Mouse (Mus musculus): Measurements from ENCODE around the gene Syn3. TPM values are rescaled to one million over a fixed set of nuclear protein-coding genes. Genes with fewer than 3 reads are reported as not detected.

Gene Syn3
- total RNA-seq, 2 experiments from 2014 or later, result 23.0 to 27.5 TPM

GRCm38 (mm10) chr10:86171246-86171645, 327.4 kb downstream of the Syn3 start:
- no peak for DNase-seq (ENCODE audit: low spot score in 2 of 2)

- DNase-seq (ENCODE audit: low spot score in 2 of 2), result no peak
These were observed 330.6 kb downstream of the Syn3 start for GRCm38 (mm10) chr10:86168084-86168483.

GRCm38 (mm10) chr10:86166854-86167268, 331.8 kb downstream of the Syn3 start:
- DNase-seq (ENCODE audit: low spot score in 2 of 2), result no peak

- DNase-seq (ENCODE audit: low spot score in 2 of 2), result no peak
These were observed 334.6 kb downstream of the Syn3 start for GRCm38 (mm10) chr10:86164098-86164497.

- no peak for DNase-seq (ENCODE audit: low spot score in 2 of 2)
These were observed 336.9 kb downstream of the Syn3 start for GRCm38 (mm10) chr10:86161783-86162271.

GRCm38 (mm10) chr10:86158198-86158899, 340.3 kb downstream of the Syn3 start:
- DNase-seq (ENCODE audit: low spot score in 2 of 2), result no peak

GRCm38 (mm10) chr10:86155344-86155743, 343.4 kb downstream of the Syn3 start:
- no peak for DNase-seq (ENCODE audit: low spot score in 2 of 2)

- no peak for DNase-seq (ENCODE audit: low spot score in 2 of 2)
These were observed 345.5 kb downstream of the Syn3 start for GRCm38 (mm10) chr10:86153221-86153620.

GRCm38 (mm10) chr10:86151357-86151756, 347.3 kb downstream of the Syn3 start:
- no peak for DNase-seq (ENCODE audit: low spot score in 2 of 2)

- DNase-seq (ENCODE audit: low spot score in 2 of 2), result no peak
These were observed 348.6 kb downstream of the Syn3 start for GRCm38 (mm10) chr10:86150076-86150475.

- no peak for DNase-seq (ENCODE audit: low spot score in 2 of 2)
These were observed 349.5 kb downstream of the Syn3 start for GRCm38 (mm10) chr10:86149029-86149818.

- no peak for DNase-seq (ENCODE audit: low spot score in 2 of 2)
These were observed 359.5 kb downstream of the Syn3 start for GRCm38 (mm10) chr10:86139061-86139681.

- DNase-seq (ENCODE audit: low spot score in 2 of 2), result no peak
These were observed 361.0 kb downstream of the Syn3 start for GRCm38 (mm10) chr10:86137589-86138173.

- no peak for DNase-seq (ENCODE audit: low spot score in 2 of 2)
These were observed 361.6 kb downstream of the Syn3 start for GRCm38 (mm10) chr10:86137106-86137505.

- no peak for DNase-seq (ENCODE audit: low spot score in 2 of 2)
These were observed 362.4 kb downstream of the Syn3 start for GRCm38 (mm10) chr10:86136249-86136648.

GRCm38 (mm10) chr10:86134848-86135247, 363.8 kb downstream of the Syn3 start:
- DNase-seq (ENCODE audit: low spot score in 2 of 2), result no peak

- DNase-seq (ENCODE audit: low spot score in 2 of 2), result no peak
These were observed 364.4 kb downstream of the Syn3 start for GRCm38 (mm10) chr10:86134336-86134735.

- DNase-seq (ENCODE audit: low spot score in 2 of 2), result no peak
These were observed 366.2 kb downstream of the Syn3 start for GRCm38 (mm10) chr10:86132420-86132956.

GRCm38 (mm10) chr10:86129046-86129445, 369.6 kb downstream of the Syn3 start:
- no peak for DNase-seq (ENCODE audit: low spot score in 2 of 2)

GRCm38 (mm10) chr10:86126478-86126877, 372.2 kb downstream of the Syn3 start:
- peak in 1 of 2 experiments; percentile 13 for DNase-seq (ENCODE audit: low spot score in 2 of 2)

GRCm38 (mm10) chr10:86125421-86125820, 373.3 kb downstream of the Syn3 start:
- DNase-seq (ENCODE audit: low spot score in 2 of 2), result no peak

Measured in left cerebral cortex, adult 18-20 months (tissue).